ENCODE assay signal across 8 mouse cellular contexts in the genomic region with DNA sequence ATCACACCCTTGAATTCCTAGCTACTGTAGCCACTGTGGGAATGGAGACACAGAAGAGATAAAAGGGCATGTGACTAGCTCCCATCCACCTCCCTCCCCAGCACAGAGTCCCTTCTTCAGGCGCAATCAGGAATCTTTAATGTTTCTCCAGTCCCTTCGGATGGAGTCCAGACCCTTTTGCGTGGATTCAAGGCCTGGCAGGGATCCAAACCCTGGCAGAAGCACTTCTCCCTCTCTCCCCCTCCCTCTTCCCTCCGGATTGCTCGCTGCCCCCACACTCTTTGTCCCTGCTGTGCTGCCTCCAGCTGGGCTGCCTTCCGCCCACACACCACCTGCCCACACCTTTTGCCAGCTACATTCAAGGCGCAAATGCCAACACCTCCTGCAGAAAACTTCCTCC.
DNase-seq lines count a peak whose midpoint lies in the region; ATAC-seq lines count a peak whose summit lies in the region.

No protein-coding gene starts in this region.

- 6% methylated on average over 7 of the region's 7 CpGs for WGBS in forebrain, embryonic 13.5 days
- WGBS in midbrain, embryonic 11.5 days: 23% methylated on average over 7 of the region's 7 CpGs

- peak overlapping the region; percentile 65 for H3K27ac ChIP-seq in forebrain, embryonic 13.5 days
- no peak overlapping the region for H3K27ac ChIP-seq in midbrain, embryonic 11.5 days (ENCODE audit: low read depth, low read length)

- H3K9ac ChIP-seq in forebrain, embryonic 13.5 days: peak overlapping the region; percentile 36; the same call in 1 of the 2 replicates
- H3K9ac ChIP-seq in midbrain, embryonic 11.5 days (ENCODE audit: low read length): 0 out of 2 replicates have a peak overlapping the region, but pooled peaks have one; percentile 16

- H3K9me3 ChIP-seq in forebrain, embryonic 13.5 days (replicated peaks): no peaks in the 10 kb centered on the region
- H3K9me3 ChIP-seq in midbrain, embryonic 11.5 days (ENCODE audit: control insufficient read depth, low read length): no peaks in the 10 kb centered on the region

- peak overlapping the region; percentile 63 for H3K4me2 ChIP-seq in forebrain, embryonic 13.5 days
- no peak overlapping the region for H3K4me2 ChIP-seq in midbrain, embryonic 11.5 days

- H3K27me3 ChIP-seq in forebrain, embryonic 13.5 days: no peaks in the 10 kb centered on the region
- H3K27me3 ChIP-seq in midbrain, embryonic 11.5 days (ENCODE audit: control insufficient read depth, insufficient read depth, low read length): no peaks in the 10 kb centered on the region

- ATAC-seq in forebrain, embryonic 13.5 days: peak; percentile 14
- no peak for ATAC-seq in midbrain, embryonic 11.5 days (ENCODE audit: low FRiP score)

- peaks cover 80% of the 10 kb centered on the region for H3K4me1 ChIP-seq in forebrain, embryonic 13.5 days
- H3K4me1 ChIP-seq in midbrain, embryonic 11.5 days (ENCODE audit: control insufficient read depth, insufficient read depth, low read length): peaks cover 20% of the 10 kb centered on the region

- H3K36me3 ChIP-seq in forebrain, embryonic 13.5 days (ENCODE audit: poor library complexity, severe bottlenecking): no peaks in the 10 kb centered on the region
- H3K36me3 ChIP-seq in midbrain, embryonic 11.5 days (ENCODE audit: control insufficient read depth, insufficient read depth, low read length): no peaks in the 10 kb centered on the region

- H3K4me3 ChIP-seq in forebrain, embryonic 13.5 days: 0 out of 2 replicates have a peak overlapping the region, but pooled peaks have one; percentile 1
- no peak overlapping the region for H3K4me3 ChIP-seq in midbrain, embryonic 11.5 days (ENCODE audit: low read depth, low read length)

- DNase-seq in adrenal gland, postnatal 14 days: peak; percentile 39
- no peak for DNase-seq in adrenal gland, adult (ENCODE audit: inconsistent age in 2 of 2, low spot score in 1 of 2)
- peak; percentile 44 for DNase-seq in MN1 (ENCODE audit: low spot score)
- DNase-seq in layer of hippocampus, adult 11-12 months (ENCODE audit: low spot score): peak; percentile 88
- no peak for DNase-seq in midbrain, embryonic 11.5 days (ENCODE audit: low spot score, missing footprints)
- peak; percentile 82 for DNase-seq in testis, postnatal 14 days (ENCODE audit: low spot score)
- DNase-seq in spleen, adult 18-20 months: no peak

Comparison
In these comparisons a context has a peak if more than half of its experiments do, and no peak if none do; other contexts are left out.
1. DNase-seq: peak in adrenal gland, postnatal 14 days (single experiment), MN1 (single experiment), layer of hippocampus, adult 11-12 months (single experiment) and testis, postnatal 14 days (single experiment); none in adrenal gland, adult (0 of 2), midbrain, embryonic 11.5 days (single experiment) and spleen, adult 18-20 months (0 of 2).